Mouse (Mus musculus) forebrain, postnatal 0 days (tissue): Measurements from ENCODE around the gene Numb. TPM values are rescaled to one million over a fixed set of nuclear protein-coding genes. Genes with fewer than 3 reads are reported as not detected.

Experiments
- ATAC-seq: fragments of 200-750 bp; cut with Nextera tagmentation; 2 replicates; pipeline ENCODE4 v1.8.0; 2017; ENCODE audit warnings: mild to moderate bottlenecking, moderate library complexity
- DNase-seq: peaks from one replicate; pipeline ENCODE4 v3.0.0-alpha.2; 2015
- H3K27ac ChIP-seq: fragments of 300-500 bp; sonication (generic); 2 replicates; pipeline ENCODE4 v1.5.1; 2014; ENCODE audit warnings: low read depth, mild to moderate bottlenecking, antibody characterized with exemption, low read length, moderate library complexity, mixed read lengths
- H3K27me3 ChIP-seq: fragments of 300-500 bp; sonication (generic); 2 replicates; pipeline ENCODE4 v1.6.1; 2014; ENCODE audit warnings: mild to moderate bottlenecking, low read length, mixed read lengths; ENCODE audit not compliant: insufficient read depth
- H3K36me3 ChIP-seq: fragments of 300-500 bp; sonication (generic); 2 replicates; pipeline ENCODE4 v1.6.1; 2014; ENCODE audit warnings: mild to moderate bottlenecking, moderate library complexity; ENCODE audit not compliant: insufficient read depth
- H3K4me1 ChIP-seq: fragments of 300-500 bp; sonication (generic); 2 replicates; pipeline ENCODE4 v1.6.1; 2014; ENCODE audit warnings: antibody characterized with exemption; ENCODE audit not compliant: insufficient read depth
- H3K4me2 ChIP-seq: fragments of 300-500 bp; sonication (generic); 2 replicates; pipeline ENCODE4 v1.6.1; 2014; ENCODE audit warnings: low read depth, mild to moderate bottlenecking, moderate library complexity
- H3K4me3 ChIP-seq: fragments of 300-500 bp; sonication (generic); 2 replicates; pipeline ENCODE4 v1.5.1; 2014; ENCODE audit warnings: low read depth, low read length, mixed read lengths
- H3K9ac ChIP-seq: fragments of 300-500 bp; sonication (generic); 2 replicates; pipeline ENCODE4 v1.6.1; 2014; ENCODE audit warnings: mild to moderate bottlenecking
- H3K9me3 ChIP-seq: fragments of 300-500 bp; sonication (generic); 2 replicates; pipeline ENCODE4 v1.6.1; 2016; ENCODE audit warnings: low read length
- CTCF ChIP-seq: sonication (generic); IDR thresholded peaks from 2 replicates; pipeline ENCODE4 v1.5.1; 2016; ENCODE audit warnings: antibody characterized with exemption, control low read depth, low read depth
- WGBS: fragments of 180-500 bp; shearing (Covaris S2); extraction: QIAGEN DNeasy Blood & Tissue Kit; methylation state at CpG from one replicate; pipeline ENCODE4 v1.1.7; 2014; 5-methylcytosine and 5-hydroxymethylcytosine counted together
- polyA plus RNA-seq: library from polyadenylated mRNA; unstranded; fragments of >200 nt; fragmentation: Nextera tagmentation; extraction: Ambion mirVana; gene quantifications from 2 replicates; pipeline ENCODE4 v1.2.1, GENCODE M21; 2015
- total RNA-seq: library from RNA; depleted of rRNA; stranded (reverse); fragments of >200 nt; gene quantifications from 2 replicates; pipeline ENCODE4 v1.2.3, GENCODE M21; 2014

Numb gene
- total and polyA plus RNA-seq, 2 experiments from 2014 or later = 9.0 to 12.4 TPM

GRCm38 (mm10) chr12:83768235-83768899 lies 153.4 kb downstream of the Numb start:
- H3K4me1 ChIP-seq = peaks cover 4% of the 10 kb centered on the region; the same call in 1 of the 2 replicates
- H3K36me3 ChIP-seq = no peaks in the 10 kb centered on the region
- no peaks in the 10 kb centered on the region for H3K27me3 ChIP-seq
- WGBS = 86% methylated on average over 14 of the region's 14 CpGs
- no peak overlapping the region for H3K4me3 ChIP-seq
- no peaks in the 10 kb centered on the region for H3K9me3 ChIP-seq
- ATAC-seq (no peak), DNase-seq (no peak)
- H3K4me2 ChIP-seq = no peak overlapping the region
- H3K9ac ChIP-seq = no peak overlapping the region
- TF ChIP-seq CTCF = no peak
- H3K27ac ChIP-seq = no peak overlapping the region

GRCm38 (mm10) chr12:83767833-83768232 lies 153.9 kb downstream of the Numb start:
- Histone ChIP-seq H3K36me3 (no peaks in the 10 kb centered on the region), H3K9ac (no peak overlapping the region), H3K4me3 (no peak overlapping the region), H3K4me1 (peaks cover 7% of the 10 kb centered on the region; the same call in 1 of the 2 replicates), H3K27ac (no peak overlapping the region), H3K9me3 (no peaks in the 10 kb centered on the region), H3K27me3 (no peaks in the 10 kb centered on the region), H3K4me2 (no peak overlapping the region)
- ATAC-seq (no peak), DNase-seq (no peak)
- no peak for TF ChIP-seq CTCF
- WGBS = 68% methylated on average over 9 of the region's 9 CpGs

- no peaks in the 10 kb centered on the region for H3K27me3 ChIP-seq
- no peak overlapping the region for H3K4me3 ChIP-seq
- no peak for TF ChIP-seq CTCF
Measured at GRCm38 (mm10) chr12:83765965-83766603, 155.7 kb downstream of the Numb start.

GRCm38 (mm10) chr12:83764519-83764918 lies 157.2 kb downstream of the Numb start:
- 78% methylated on average over 10 of the region's 10 CpGs for WGBS
- Histone ChIP-seq H3K9me3 (no peaks in the 10 kb centered on the region), H3K36me3 (no peaks in the 10 kb centered on the region), H3K4me2 (peak overlapping the region; percentile 72; the same call in 1 of the 2 replicates), H3K9ac (no peak overlapping the region), H3K27me3 (no peaks in the 10 kb centered on the region), H3K27ac (no peak overlapping the region), H3K4me1 (peaks cover 7% of the 10 kb centered on the region; the same call in 1 of the 2 replicates), H3K4me3 (no peak overlapping the region)
- no peak for TF ChIP-seq CTCF
- DNase-seq = no peak
- no peak for ATAC-seq

More at GRCm38 (mm10) chr12:83765965-83766603, 155.7 kb downstream of the Numb start:
- ATAC-seq (no peak), DNase-seq (no peak)
- Histone ChIP-seq H3K9me3 (no peaks in the 10 kb centered on the region), H3K4me2 (no peak overlapping the region), H3K9ac (no peak overlapping the region), H3K4me1 (peaks cover 7% of the 10 kb centered on the region; the same call in 1 of the 2 replicates), H3K27ac (no peak overlapping the region), H3K36me3 (no peaks in the 10 kb centered on the region)
- WGBS = 84% methylated on average over 13 of the region's 13 CpGs

- ATAC-seq = no peak; the same call in 1 of the 2 replicates
- Histone ChIP-seq H3K9me3 (no peaks in the 10 kb centered on the region), H3K4me1 (peaks cover 7% of the 10 kb centered on the region; the same call in 1 of the 2 replicates), H3K9ac (peak overlapping the region; percentile 39), H3K27me3 (no peaks in the 10 kb centered on the region), H3K36me3 (no peaks in the 10 kb centered on the region), H3K27ac (no peak overlapping the region), H3K4me2 (peak overlapping the region; percentile 72), H3K4me3 (peak overlapping the region; percentile 34)
- peak; percentile 10 for DNase-seq
- 15% methylated on average over 14 of the region's 14 CpGs for WGBS
- TF ChIP-seq CTCF = no peak
Measured at GRCm38 (mm10) chr12:83764044-83764365, 157.7 kb downstream of the Numb start.

GRCm38 (mm10) chr12:83763311-83764043 lies 158.3 kb downstream of the Numb start, which contains the start of gene Papln:
Gene Papln (plus strand): TSS chr12:83763634.
- Histone ChIP-seq H3K4me1 (peaks cover 7% of the 10 kb centered on the region; the same call in 1 of the 2 replicates), H3K27ac (no peak within 1 kb of the TSS), H3K9me3 (no peaks in the 10 kb centered on the region), H3K4me2 (peak within 1 kb of the TSS; percentile 72), H3K36me3 (no peaks in the 10 kb centered on the region), H3K9ac (peak within 1 kb of the TSS; percentile 39), H3K4me3 (peak within 1 kb of the TSS; percentile 34), H3K27me3 (no peaks in the 10 kb centered on the region)
- DNase-seq (peak; percentile 19), ATAC-seq (peak; percentile 40)
- WGBS = 13% methylated on average over 27 of the region's 31 CpGs
- no peak for TF ChIP-seq CTCF
